Mouse (Mus musculus) myocyte (in vitro differentiated cells): Measurements from ENCODE around the gene Ablim1.

Experiments used
- E2F4 ChIP-seq: IDR thresholded peaks from one replicate; pipeline ENCODE4 v1.6.1; 2011; ENCODE audit warnings: mild to moderate bottlenecking, control low read depth, moderate library complexity; ENCODE audit not compliant: insufficient read depth
- POLR2A ChIP-seq: IDR thresholded peaks from one replicate; pipeline ENCODE4 v1.6.1; 2011; ENCODE audit warnings: low read depth, mild to moderate bottlenecking, control low read depth, moderate library complexity; ENCODE audit not compliant: insufficient read length
- TCF12 ChIP-seq: IDR thresholded peaks from one replicate; pipeline ENCODE4 v1.6.1; 2011; ENCODE audit warnings: mild to moderate bottlenecking, control low read depth; ENCODE audit not compliant: poor library complexity, insufficient read depth, severe bottlenecking

DNA sequence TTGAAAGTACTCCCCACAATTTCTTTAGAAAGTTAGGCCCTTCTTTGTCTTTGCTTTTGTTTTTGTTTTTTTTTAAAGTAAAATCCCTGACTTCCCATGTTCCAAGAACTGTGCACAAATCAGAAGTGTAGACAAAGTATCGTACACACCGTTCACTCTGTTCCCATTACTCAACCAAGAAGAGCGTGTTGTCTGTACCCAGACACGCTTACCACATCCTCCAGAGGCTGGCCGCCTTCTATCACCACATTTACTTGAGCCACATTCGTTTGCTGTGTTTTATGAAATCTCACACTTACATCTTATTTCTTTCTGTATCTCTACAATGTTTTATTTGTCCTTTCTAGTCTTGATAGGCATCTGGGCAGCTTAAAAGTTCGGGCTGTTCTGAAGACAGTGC lies 219.4 kb downstream of the Ablim1 start:
- no peak for TF ChIP-seq POLR2A
- TF ChIP-seq E2F4, result no peak
- no peak for TF ChIP-seq TCF12
